Mouse (Mus musculus): ENCODE results near the gene Prrt4.
"Not testable (repeated sequence)": the region's sequence is repeated elsewhere in the genome, so short reads cannot be mapped to it uniquely, and the experiment has no call there.

The Prrt4 gene

GRCm38 (mm10) chr6:29178888-29179658, at the start of gene Prrt4:
Prrt4 (minus strand) TSS chr6:29179584.
- DNase-seq (ENCODE audit: low spot score): no peak

DNA sequence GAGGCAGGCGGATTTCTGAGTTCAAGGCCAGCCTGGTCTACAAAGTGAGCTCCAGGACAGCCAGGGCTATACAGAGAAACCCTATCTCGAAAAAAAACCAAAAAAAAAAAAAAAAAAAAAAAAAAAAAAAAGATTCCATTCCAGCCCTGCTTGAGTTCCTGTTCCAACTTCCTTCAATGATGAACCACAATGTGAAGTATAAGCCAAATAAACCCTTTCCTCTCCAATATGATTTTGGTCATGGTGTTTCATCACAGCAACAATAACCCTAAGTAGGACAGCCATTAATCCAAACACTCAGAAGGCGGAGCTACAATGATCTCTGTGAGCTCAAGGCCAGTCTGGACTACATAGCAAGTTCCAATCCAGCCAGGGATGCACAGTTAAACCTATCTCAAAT, 38.3 kb upstream of the Prrt4 start:
- DNase-seq (ENCODE audit: low spot score): not testable (repeated sequence)

DNA sequence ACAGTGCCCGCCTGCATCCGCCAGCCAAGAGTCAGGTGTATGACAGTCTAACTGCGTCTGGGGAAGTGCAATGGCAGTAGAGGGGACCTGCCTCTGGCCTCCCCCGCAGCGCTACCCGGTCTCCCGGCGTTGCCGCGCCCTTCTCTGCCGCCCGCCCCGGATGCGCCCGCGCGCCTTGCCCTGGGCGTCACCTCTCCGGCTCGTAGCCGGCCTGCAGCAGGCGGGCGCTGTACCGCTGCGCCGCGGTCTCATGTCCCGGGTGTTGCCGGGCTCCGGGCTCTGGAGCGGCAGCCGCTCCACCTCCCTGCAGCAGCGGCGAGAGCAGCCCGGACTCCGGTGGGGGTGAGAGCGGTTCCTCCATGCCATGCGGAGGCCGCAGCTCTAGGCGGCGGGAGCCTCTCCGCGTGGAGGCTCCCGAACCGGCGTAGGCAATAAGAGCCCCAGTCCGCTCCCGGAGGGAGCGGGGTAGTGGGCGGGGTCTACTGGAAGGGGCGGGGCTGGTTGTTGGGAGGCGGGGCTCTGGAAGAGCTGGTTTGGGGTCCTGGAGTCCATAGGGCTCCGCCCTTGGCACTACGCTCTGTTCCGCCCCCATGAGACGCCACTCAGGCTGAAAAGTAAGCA, 36.6 kb upstream of the Prrt4 start, which contains the start of gene Impdh1:
Gene Impdh1 (minus strand): TSS at position 484 of the 621 bp plus-strand sequence.
- peak; percentile 77 for DNase-seq (ENCODE audit: low spot score)

DNA sequence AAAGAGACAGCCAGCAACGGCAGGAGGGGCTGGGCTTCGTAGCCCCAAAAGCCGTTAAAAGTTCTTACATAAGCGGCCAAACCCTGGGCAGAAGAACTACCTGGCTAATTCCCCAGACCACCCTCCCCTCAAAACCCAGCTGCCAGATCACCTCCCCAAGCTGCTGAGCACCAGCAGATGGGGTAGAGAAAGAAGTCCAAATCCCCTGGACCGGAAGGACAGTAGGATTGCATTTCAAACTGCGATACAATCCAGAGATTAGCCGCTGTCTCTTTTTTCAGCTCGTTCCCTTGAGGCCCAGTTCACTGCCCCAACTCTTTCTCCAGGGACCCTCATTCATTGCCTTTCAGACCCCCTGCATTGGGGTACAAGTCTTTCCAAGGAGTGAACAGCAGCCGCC, 35.8 kb upstream of the Prrt4 start:
- no peak for DNase-seq (ENCODE audit: low spot score)

- no peak for DNase-seq (ENCODE audit: low spot score)
Observed at GRCm38 (mm10) chr6:29214776-29215175, 35.4 kb upstream of the Prrt4 start.

GRCm38 (mm10) chr6:29214245-29214644, 34.9 kb upstream of the Prrt4 start:
- no peak for DNase-seq (ENCODE audit: low spot score)

DNA sequence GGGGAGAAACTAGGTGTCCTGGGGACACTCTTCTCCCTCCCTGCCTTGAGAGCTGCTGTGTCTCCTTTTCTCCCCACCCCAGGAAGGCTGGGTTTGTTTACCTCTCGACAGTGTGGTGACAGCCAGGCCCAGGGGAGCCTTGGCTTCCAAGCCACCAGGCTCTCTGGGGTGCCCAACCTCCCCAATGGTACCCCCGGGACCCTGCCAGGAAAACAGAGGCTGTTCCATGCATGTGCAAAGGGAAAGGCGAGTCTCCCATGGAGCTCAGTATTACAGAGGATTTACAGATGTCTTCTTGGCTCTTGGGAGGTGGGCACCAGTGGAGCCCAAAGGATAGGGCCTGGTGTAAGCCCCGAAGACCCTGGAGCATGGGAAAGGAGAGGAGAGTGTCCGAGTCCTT, 34.1 kb upstream of the Prrt4 start:
- no peak for DNase-seq (ENCODE audit: low spot score)

DNA sequence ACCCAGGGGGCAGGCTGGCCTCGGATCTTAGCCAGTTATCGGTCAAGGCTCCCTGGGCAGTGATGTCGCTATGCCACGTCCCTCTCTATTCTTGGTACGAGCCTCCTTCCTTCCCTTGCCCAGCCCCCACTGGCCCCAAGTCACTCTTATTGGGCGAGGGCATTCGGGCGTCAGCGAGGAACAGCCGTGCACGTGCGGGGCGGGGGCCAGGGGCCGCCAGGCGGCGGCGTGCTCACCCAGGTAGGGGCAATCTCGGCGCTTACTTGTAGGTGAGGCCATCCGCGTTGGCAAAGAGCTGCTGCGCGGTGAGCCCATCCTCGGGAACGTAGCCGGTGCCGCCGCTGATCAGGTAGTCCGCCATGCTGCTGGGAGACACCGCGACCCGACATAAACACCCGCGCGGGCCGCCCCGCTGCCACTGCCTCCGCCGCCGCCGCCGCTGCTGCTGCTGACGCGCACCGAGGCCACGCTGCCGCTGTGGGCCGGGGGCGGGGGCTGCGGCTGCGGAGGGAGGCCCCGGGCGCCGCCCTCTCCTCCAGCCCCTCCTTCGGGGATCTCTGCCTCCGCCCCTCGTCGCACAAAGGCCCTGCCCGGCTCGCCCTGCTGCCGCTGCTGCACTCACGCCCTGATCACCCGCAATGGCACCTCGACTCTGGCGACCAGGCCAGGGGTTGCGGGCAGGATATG, 32.6 kb upstream of the Prrt4 start:
- peak; percentile 67 for DNase-seq (ENCODE audit: low spot score)

GRCm38 (mm10) chr6:29211146-29211545, 31.8 kb upstream of the Prrt4 start:
- no peak for DNase-seq (ENCODE audit: low spot score)

DNA sequence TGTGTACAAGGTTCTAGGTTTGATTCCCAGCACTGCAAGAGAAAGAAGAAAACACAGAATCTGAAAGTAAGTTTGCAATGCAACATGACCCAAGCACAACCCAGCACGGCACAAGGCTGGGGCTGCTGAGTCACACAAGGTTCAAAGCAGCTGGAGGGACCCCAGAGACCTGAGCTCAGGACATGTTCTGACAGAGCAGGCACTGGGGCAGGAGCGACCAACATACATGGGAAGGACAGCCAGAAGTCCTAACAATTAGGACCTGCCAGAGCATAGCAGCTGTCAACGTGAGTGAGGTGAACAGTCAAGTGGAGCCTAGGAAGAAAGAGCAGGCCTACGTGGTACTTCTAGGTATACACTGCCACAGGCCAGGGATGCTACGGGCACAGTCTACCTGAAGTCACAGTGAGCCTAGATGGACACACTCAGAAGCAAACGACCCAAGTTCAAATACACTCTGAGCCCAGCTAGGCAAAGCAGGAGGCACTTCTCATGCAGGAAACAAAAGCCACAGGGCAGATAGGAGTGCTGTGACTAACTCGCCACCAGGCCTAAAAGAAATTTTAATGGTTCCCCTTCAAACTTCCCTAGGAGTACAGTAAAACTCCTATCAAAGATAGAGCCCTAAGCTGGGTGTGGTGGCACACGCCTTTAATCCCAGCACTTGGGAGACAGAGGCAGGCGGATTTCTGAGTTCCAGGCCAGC, 31.0 kb upstream of the Prrt4 start:
- DNase-seq (ENCODE audit: low spot score): no peak

DNA sequence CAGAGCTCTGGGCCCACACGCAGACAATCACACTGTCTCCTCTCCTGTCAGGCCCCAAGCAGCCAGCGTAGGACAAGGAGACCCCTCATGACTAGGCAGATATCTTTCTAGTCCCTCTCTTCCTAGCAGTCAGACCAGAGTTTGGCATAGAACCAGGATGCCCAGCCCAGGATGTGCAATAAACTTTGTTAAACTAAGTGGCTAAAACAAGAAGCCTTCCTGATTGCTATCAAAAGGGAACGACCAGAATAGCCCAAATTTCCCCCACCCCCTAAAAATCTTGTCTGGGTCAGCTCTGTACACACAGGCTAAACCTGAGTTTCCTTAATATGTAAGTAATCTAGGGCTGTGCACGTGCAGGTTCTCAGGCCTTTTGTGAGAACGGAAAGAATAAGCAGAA, 28.8 kb upstream of the Prrt4 start:
- no peak for DNase-seq (ENCODE audit: low spot score)

DNA sequence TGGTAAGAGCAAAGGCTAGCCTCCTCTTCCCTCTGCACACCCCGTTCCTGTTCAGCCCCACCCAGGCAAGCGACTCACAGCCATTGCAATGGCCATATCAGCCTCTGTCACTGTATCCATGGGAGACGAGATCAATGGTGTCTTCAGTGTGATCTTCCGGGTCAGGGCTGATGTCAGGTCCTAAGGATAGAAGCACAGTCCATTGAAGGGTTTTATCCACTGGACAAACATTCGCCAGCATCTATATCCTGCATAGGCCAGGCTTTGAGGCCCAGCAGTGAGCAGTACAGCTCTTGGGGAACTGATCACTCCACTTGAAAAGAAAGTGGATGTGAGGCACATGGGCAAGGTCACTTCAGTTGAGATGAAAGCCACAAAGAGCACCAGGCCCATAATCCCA, 27.6 kb upstream of the Prrt4 start:
- no peak for DNase-seq (ENCODE audit: low spot score)

- DNase-seq (ENCODE audit: low spot score): no peak
Observed at GRCm38 (mm10) chr6:29206006-29206405, 26.6 kb upstream of the Prrt4 start.

GRCm38 (mm10) chr6:29204932-29205614, 25.7 kb upstream of the Prrt4 start:
- DNase-seq (ENCODE audit: low spot score): no peak

- no peak for DNase-seq (ENCODE audit: low spot score)
Observed at GRCm38 (mm10) chr6:29203861-29204585, 24.6 kb upstream of the Prrt4 start.

GRCm38 (mm10) chr6:29203096-29203495, 23.7 kb upstream of the Prrt4 start:
- DNase-seq (ENCODE audit: low spot score): no peak

DNA sequence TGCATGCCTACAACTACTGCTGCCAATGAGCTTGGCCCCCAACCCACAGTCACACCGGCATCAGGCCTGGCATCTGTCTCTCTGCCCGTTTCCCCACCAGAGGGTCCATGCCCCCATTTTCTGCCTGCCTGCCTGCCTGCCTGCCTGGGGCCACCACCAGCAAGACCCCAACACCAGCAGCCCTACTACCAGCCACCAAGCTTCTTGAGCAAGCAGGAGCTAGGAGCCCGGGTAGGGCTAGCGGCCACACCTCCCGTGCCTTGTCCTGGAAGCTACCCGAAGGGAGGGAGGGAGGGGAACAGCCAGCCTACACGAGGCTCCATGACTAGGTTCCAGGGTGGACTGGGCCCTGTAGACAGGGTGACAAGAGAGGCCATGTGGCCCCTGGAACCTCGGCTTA, 22.6 kb upstream of the Prrt4 start:
- no peak for DNase-seq (ENCODE audit: low spot score)

DNA sequence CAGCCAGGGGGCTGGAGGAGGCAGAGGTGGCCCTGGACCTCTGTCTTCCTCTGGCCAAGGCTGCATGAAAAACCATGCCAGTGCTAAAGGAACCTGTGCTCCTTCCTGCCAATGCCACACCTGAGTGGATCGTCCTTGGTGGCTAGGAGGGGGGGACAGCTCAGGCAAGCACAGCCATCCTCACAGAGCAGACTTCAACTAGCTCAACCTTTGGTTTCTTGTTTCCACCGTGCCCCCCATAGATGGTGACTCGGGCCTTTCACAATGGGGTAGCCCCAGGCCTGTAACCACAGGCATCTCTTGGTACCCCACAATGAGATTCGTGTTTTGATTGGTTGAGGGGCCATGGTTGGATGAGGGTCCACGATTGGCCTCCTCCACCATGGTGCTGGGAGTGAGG, 22.0 kb upstream of the Prrt4 start:
- DNase-seq (ENCODE audit: low spot score): no peak

GRCm38 (mm10) chr6:29200496-29200895, 21.1 kb upstream of the Prrt4 start:
- no peak for DNase-seq (ENCODE audit: low spot score)

DNA sequence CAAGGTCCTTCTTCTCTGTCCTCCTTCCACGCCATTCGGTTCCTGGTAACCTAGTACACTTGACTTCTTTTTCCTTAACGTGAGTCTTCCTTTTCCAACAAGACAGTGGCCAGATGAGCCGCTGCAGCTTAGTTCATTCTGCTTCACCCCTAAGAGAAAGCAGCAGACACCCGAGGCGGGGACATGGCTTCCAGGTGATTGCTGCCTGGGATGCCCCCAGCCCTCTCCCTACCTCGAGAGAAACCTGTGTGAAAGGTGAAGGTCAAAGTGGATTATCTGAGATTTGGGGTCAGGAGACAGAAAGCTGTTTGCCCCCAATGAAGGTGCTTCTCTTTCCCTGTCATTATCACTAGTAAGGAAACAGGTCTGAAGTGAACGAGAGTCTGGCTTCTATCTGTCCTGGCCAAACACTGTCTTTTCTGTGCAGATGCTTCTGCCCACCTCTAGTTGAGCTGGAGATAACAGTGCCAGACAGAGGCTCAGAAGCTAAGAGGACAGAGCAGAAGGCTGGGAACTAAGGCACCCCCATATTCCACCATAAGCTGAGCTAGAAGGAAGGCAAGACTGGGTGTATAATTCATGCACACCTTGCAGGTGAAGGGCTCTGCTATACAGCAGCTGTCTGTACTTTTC, 20.0 kb upstream of the Prrt4 start:
- DNase-seq (ENCODE audit: low spot score): no peak

Measured in testis, postnatal 14 days (tissue).